30 mouse cellular contexts compared by ENCODE assay signal in genomic region chr7:89891412-89891811, GRCm38 (mm10). TPM values are rescaled to one million over a fixed set of nuclear protein-coding genes. Genes with fewer than 3 reads are reported as not detected.
"Had no signal": no experiment of that assay in that cellular context is flagged by ENCODE, and none has a peak within 500 bp of the region (broad histone marks: within the 10 kb centered on the region; RNA-seq: fewer than 3 reads in every experiment).

No protein-coding gene starts in this region.

- H3K27ac ChIP-seq: heart, embryonic 10.5 days; hindbrain, embryonic 10.5 days; hindbrain, embryonic 12.5 days; hindbrain, embryonic 14.5 days; kidney, embryonic 15.5 days; kidney, postnatal 0 days; liver, embryonic 13.5 days had no signal

- H3K9me3 ChIP-seq: heart, embryonic 10.5 days; heart, embryonic 12.5 days; hindbrain, embryonic 10.5 days; hindbrain, embryonic 12.5 days; kidney, embryonic 15.5 days; liver, embryonic 13.5 days had no signal

- H3K4me3 ChIP-seq: heart, embryonic 10.5 days; heart, embryonic 12.5 days; hindbrain, embryonic 10.5 days; hindbrain, embryonic 12.5 days; kidney, embryonic 15.5 days; liver, embryonic 13.5 days had no signal

- H3K27me3 ChIP-seq: heart, embryonic 12.5 days; hindbrain, embryonic 12.5 days; kidney, embryonic 15.5 days; liver, embryonic 13.5 days had no signal

- ATAC-seq: forebrain, postnatal 0 days; hindbrain, embryonic 16.5 days; inflammation-experienced regulatory T-cells, adult 6 months; intestine, embryonic 16.5 days had no signal

- H3K36me3 ChIP-seq: heart, embryonic 10.5 days; heart, embryonic 12.5 days; hindbrain, embryonic 10.5 days; hindbrain, embryonic 12.5 days; kidney, embryonic 15.5 days; liver, embryonic 13.5 days had no signal

- H3K4me2 ChIP-seq: heart, embryonic 12.5 days; hindbrain, embryonic 12.5 days; hindbrain, embryonic 14.5 days; kidney, embryonic 15.5 days; liver, embryonic 11.5 days; liver, embryonic 13.5 days had no signal

- H3K4me1 ChIP-seq: heart, embryonic 12.5 days; hindbrain, embryonic 10.5 days; hindbrain, embryonic 12.5 days; kidney, embryonic 15.5 days; liver, embryonic 13.5 days had no signal

- H3K9ac ChIP-seq: forebrain, postnatal 0 days; heart, embryonic 12.5 days; hindbrain, embryonic 12.5 days; hindbrain, embryonic 14.5 days; kidney, embryonic 15.5 days; liver, embryonic 13.5 days had no signal

- DNase-seq: forebrain, postnatal 0 days; gastrocnemius, postnatal 25 days; kidney, adult 11 months; kidney, postnatal 14 days; layer of hippocampus, adult 9-11 months; layer of hippocampus, postnatal 36 days; liver; liver, embryonic 13.5 days had no signal

RNA-seq across cellular contexts. Expression of gene Ccdc81, which starts 12.0 kb away (rescaled TPM):
- total RNA-seq: gastrocnemius, adult 18-20 months; gastrocnemius, adult 8-10 months; gastrocnemius, postnatal 25 days; granulocyte monocyte progenitor cell, adult 5-6 weeks; heart, adult 18-20 months; heart, adult 8-10 months; heart, postnatal 10 days; heart, postnatal 25 days; heart, postnatal 4 days had no signal
- polyA plus RNA-seq: heart, embryonic 14.5 days; inflammation-experienced regulatory T-cells, adult 6 months; intestine, embryonic 16.5 days; kidney, adult 2 months; large intestine, adult 2 months; liver, embryonic 11.5 days; liver, embryonic 13.5 days had no signal
